Mouse (Mus musculus) spleen, adult 2 months (tissue): Measurements from ENCODE around the gene Cd79a. TPM values are rescaled to one million over a fixed set of nuclear protein-coding genes. Genes with fewer than 3 reads are reported as not detected.

Experiments used
- DNase-seq, 2 experiments: peaks; one replicate each; pipeline versions ENCODE4 v3.0.0 to v3.0.0-alpha.2; 2012 to 2021; ENCODE audit warnings: low spot score in 2 of 2, low read depth in 1 of 2
- H3K27ac ChIP-seq: fragments of 200-500 bp; 2 replicates; pipeline ENCODE4 v1.5.1; 2012; ENCODE audit warnings: low read length, inconsistent platforms; ENCODE audit not compliant: insufficient read depth
- H3K27me3 ChIP-seq: fragments of 200-500 bp; 2 replicates; pipeline ENCODE4 v1.6.1; 2012; ENCODE audit warnings: mild to moderate bottlenecking, moderate library complexity, low read length, inconsistent platforms; ENCODE audit not compliant: control insufficient read depth, insufficient read depth
- H3K36me3 ChIP-seq: fragments of 200-500 bp; 2 replicates; pipeline ENCODE4 v1.6.1; 2012; ENCODE audit warnings: mild to moderate bottlenecking, low read length, inconsistent platforms; ENCODE audit not compliant: control insufficient read depth, insufficient read depth
- H3K4me1 ChIP-seq: fragments of 200-500 bp; 2 replicates; pipeline ENCODE4 v1.6.1; 2011; ENCODE audit warnings: inconsistent platforms; ENCODE audit not compliant: control insufficient read depth, insufficient read depth, insufficient read length
- H3K4me3 ChIP-seq: fragments of 200-500 bp; 2 replicates; pipeline ENCODE4 v1.5.1; 2011; ENCODE audit warnings: mild to moderate bottlenecking, inconsistent platforms; ENCODE audit not compliant: insufficient read depth, insufficient read length; ENCODE audit errors: extremely low read depth
- CTCF ChIP-seq: fragments of 200-500 bp; IDR thresholded peaks from 2 replicates; pipeline ENCODE4 v1.5.1; 2011; ENCODE audit warnings: mild to moderate bottlenecking, inconsistent platforms; ENCODE audit not compliant: insufficient read depth, insufficient read length, insufficient replicate concordance; ENCODE audit errors: extremely low read depth
- POLR2A ChIP-seq: fragments of 200-500 bp; IDR thresholded peaks from 2 replicates; pipeline ENCODE4 v1.6.1; 2011; ENCODE audit warnings: low read depth, low read length, inconsistent platforms
- WGBS: fragments of 180-500 bp; shearing (Covaris S2); methylation state at CpG from one replicate; pipeline ENCODE4 v1.1.7; 2018; 5-methylcytosine and 5-hydroxymethylcytosine counted together
- polyA plus RNA-seq: library from polyadenylated mRNA; depleted of rRNA; stranded (reverse); fragments of >200 nt; gene quantifications from 2 replicates; pipeline ENCODE4 v1.2.3, GENCODE M21; 2012

The Cd79a gene
- polyA plus RNA-seq, 1 experiment, result 959 TPM

GRCm38 (mm10) chr7:24853695-24854094 lies 43.5 kb upstream of the Cd79a start:
- H3K4me1 ChIP-seq, result no peaks in the 10 kb centered on the region; the same call in 1 of the 2 replicates
- H3K4me3 ChIP-seq, result no peak overlapping the region
- no peak for DNase-seq
- WGBS, result 67% methylated on average over 7 of the region's 7 CpGs
- no peaks in the 10 kb centered on the region for H3K36me3 ChIP-seq
- no peaks in the 10 kb centered on the region for H3K27me3 ChIP-seq
- no peak overlapping the region; the same call in 1 of the 2 replicates for H3K27ac ChIP-seq
- TF ChIP-seq POLR2A (no peak), CTCF (no peak)

- H3K4me1 ChIP-seq, result no peaks in the 10 kb centered on the region
- H3K27me3 ChIP-seq, result no peaks in the 10 kb centered on the region
- WGBS, result 48% methylated on average over 6 of the region's 6 CpGs
- no peaks in the 10 kb centered on the region for H3K36me3 ChIP-seq
- H3K4me3 ChIP-seq, result no peak overlapping the region
- TF ChIP-seq POLR2A, result no peak
- no peak for TF ChIP-seq CTCF
- DNase-seq, result no peak
- H3K27ac ChIP-seq, result no peak overlapping the region
Measured at GRCm38 (mm10) chr7:24856460-24857120, 40.6 kb upstream of the Cd79a start.

GRCm38 (mm10) chr7:24859234-24859633 lies 37.9 kb upstream of the Cd79a start:
- 73% methylated on average over 5 of the region's 5 CpGs for WGBS
- Histone ChIP-seq H3K36me3 (no peaks in the 10 kb centered on the region), H3K27me3 (no peaks in the 10 kb centered on the region), H3K4me1 (no peaks in the 10 kb centered on the region), H3K27ac (no peak overlapping the region; the same call in 1 of the 2 replicates), H3K4me3 (no peak overlapping the region)
- TF ChIP-seq POLR2A, result no peak
- TF ChIP-seq CTCF, result no peak
- no peak for DNase-seq

- no peak for DNase-seq
- Histone ChIP-seq H3K27me3 (no peaks in the 10 kb centered on the region), H3K4me1 (no peaks in the 10 kb centered on the region), H3K36me3 (no peaks in the 10 kb centered on the region), H3K4me3 (no peak within 1 kb of the TSS), H3K27ac (no peak within 1 kb of the TSS)
- 93% methylated on average over 7 of the region's 7 CpGs for WGBS
- no peak for TF ChIP-seq POLR2A
- no peak for TF ChIP-seq CTCF
Measured at GRCm38 (mm10) chr7:24861913-24862312, 35.3 kb upstream of the Cd79a start, which contains the start of gene Gm9844. Gm9844 (plus strand) TSS chr7:24862213.

GRCm38 (mm10) chr7:24862853-24863252 lies 34.3 kb upstream of the Cd79a start:
- Histone ChIP-seq H3K27ac (no peak overlapping the region), H3K27me3 (no peaks in the 10 kb centered on the region), H3K36me3 (no peaks in the 10 kb centered on the region), H3K4me3 (no peak overlapping the region), H3K4me1 (no peaks in the 10 kb centered on the region)
- no peak for DNase-seq
- TF ChIP-seq CTCF, result no peak
- 43% methylated on average over 4 of the region's 4 CpGs for WGBS

- Histone ChIP-seq H3K4me3 (no peak overlapping the region), H3K27ac (no peak overlapping the region), H3K36me3 (no peaks in the 10 kb centered on the region), H3K27me3 (no peaks in the 10 kb centered on the region), H3K4me1 (no peaks in the 10 kb centered on the region)
- DNase-seq, result no peak
- 47% methylated on average over 6 of the region's 6 CpGs for WGBS
- no peak for TF ChIP-seq CTCF
Measured at GRCm38 (mm10) chr7:24864156-24864555, 33.0 kb upstream of the Cd79a start.

- DNase-seq, result no peak
- WGBS, result 72% methylated on average over 17 of the region's 17 CpGs
- no peak overlapping the region for H3K27ac ChIP-seq
- H3K4me1 ChIP-seq, result no peaks in the 10 kb centered on the region
- no peaks in the 10 kb centered on the region for H3K36me3 ChIP-seq
- TF ChIP-seq CTCF (no peak), POLR2A (no peak)
- H3K27me3 ChIP-seq, result no peaks in the 10 kb centered on the region
- H3K4me3 ChIP-seq, result no peak overlapping the region
Measured at GRCm38 (mm10) chr7:24869080-24869479, 28.1 kb upstream of the Cd79a start.
